Mouse (Mus musculus) heart, postnatal 0 days (tissue): ENCODE data around the gene Lypla2.

Experiments
- CTCF ChIP-seq: IDR thresholded peaks from 2 replicates; pipeline ENCODE4 v1.5.1; 2016; ENCODE audit warnings: antibody characterized with exemption, control low read depth, low read depth
- EP300 ChIP-seq: IDR thresholded peaks from 2 replicates; pipeline ENCODE4 v1.6.1; 2016; ENCODE audit warnings: antibody characterized with exemption, low read depth

GRCm38 (mm10) chr4:136010586-136010985, 38.2 kb upstream of the Lypla2 start:
- TF ChIP-seq CTCF (no peak), EP300 (no peak)
